Mouse (Mus musculus) forebrain, embryonic 16.5 days (tissue): ENCODE measurements around the gene Sema3b. TPM values are rescaled to one million over a fixed set of nuclear protein-coding genes. Genes with fewer than 3 reads are reported as not detected.
"Not testable (repeated sequence)": the region's sequence is repeated elsewhere in the genome, so short reads cannot be mapped to it uniquely, and the experiment has no call there.

Experiments
- ATAC-seq: fragments of 200-750 bp; cut with Nextera tagmentation; 2 replicates; pipeline ENCODE4 v1.8.0; 2017; ENCODE audit warnings: mild to moderate bottlenecking, moderate library complexity
- H3K27ac ChIP-seq: fragments of 300-500 bp; sonication (generic); 2 replicates; pipeline ENCODE4 v1.5.1; 2014; ENCODE audit warnings: low read length, control low read depth
- H3K27me3 ChIP-seq: fragments of 300-500 bp; sonication (generic); replicated peaks from 2 replicates; pipeline ENCODE4 v1.6.1; 2014; ENCODE audit warnings: low read length; ENCODE audit not compliant: control insufficient read depth, insufficient read depth
- H3K36me3 ChIP-seq: fragments of 300-500 bp; sonication (generic); 2 replicates; pipeline ENCODE4 v1.6.1; 2014; ENCODE audit not compliant: control insufficient read depth, insufficient read depth
- H3K4me1 ChIP-seq: fragments of 300-500 bp; sonication (generic); replicated peaks from 2 replicates; pipeline ENCODE4 v1.6.1; 2014; ENCODE audit warnings: low read length; ENCODE audit not compliant: control insufficient read depth, insufficient read depth
- H3K4me2 ChIP-seq: fragments of 300-500 bp; sonication (generic); 2 replicates; pipeline ENCODE4 v1.6.1; 2014; ENCODE audit warnings: mild to moderate bottlenecking, low read length, control low read depth
- H3K4me3 ChIP-seq: fragments of 300-500 bp; sonication (generic); replicated peaks from 2 replicates; pipeline ENCODE4 v1.5.1; 2014; ENCODE audit warnings: mild to moderate bottlenecking, low read length, control low read depth
- H3K9ac ChIP-seq: fragments of 300-500 bp; sonication (generic); replicated peaks from 2 replicates; pipeline ENCODE4 v1.6.1; 2014; ENCODE audit warnings: low read depth, low read length, control low read depth
- H3K9me3 ChIP-seq: fragments of 300-500 bp; sonication (generic); 2 replicates; pipeline ENCODE4 v1.6.1; 2016; ENCODE audit warnings: low read length; ENCODE audit not compliant: control insufficient read depth
- WGBS: fragments of 180-500 bp; shearing (Covaris S2); extraction: QIAGEN DNeasy Blood & Tissue Kit; methylation state at CpG from one replicate; pipeline ENCODE4 v1.1.7; 2014; 5-methylcytosine and 5-hydroxymethylcytosine counted together
- polyA plus RNA-seq: library from polyadenylated mRNA; unstranded; fragments of >200 nt; fragmentation: Nextera tagmentation; extraction: Ambion mirVana; gene quantifications from 2 replicates; pipeline ENCODE4 v1.2.1, GENCODE M21; 2015

The Sema3b gene
- polyA plus RNA-seq, 1 experiment from 2014 or later = 3.0 TPM

- peaks cover 29% of the 10 kb centered on the region for H3K4me1 ChIP-seq
- peaks cover 10% of the 10 kb centered on the region; the same call in 1 of the 2 replicates for H3K36me3 ChIP-seq
- peak within 1 kb of the TSS; percentile 92 for H3K27ac ChIP-seq
- no peak within 1 kb of the TSS for H3K4me3 ChIP-seq
- H3K9me3 ChIP-seq = no peaks in the 10 kb centered on the region
- no peak within 1 kb of the TSS for H3K4me2 ChIP-seq
- no peak for ATAC-seq
- no peaks in the 10 kb centered on the region for H3K27me3 ChIP-seq
- no peak within 1 kb of the TSS for H3K9ac ChIP-seq
- 88% methylated on average over 3 of the region's 3 CpGs for WGBS
These were observed 30.4 kb downstream of the Sema3b start, which contains the start of gene Naa80 for GRCm38 (mm10) chr9:107578587-107578986. Gene Naa80, plus strand, starts transcription at chr9:107578887.

- no peak overlapping the region for H3K4me2 ChIP-seq
- peaks cover 29% of the 10 kb centered on the region for H3K4me1 ChIP-seq
- H3K27ac ChIP-seq = no peak overlapping the region
- no peak overlapping the region for H3K4me3 ChIP-seq
- 90% methylated on average over 10 of the region's 10 CpGs for WGBS
- H3K9me3 ChIP-seq = no peaks in the 10 kb centered on the region
- no peaks in the 10 kb centered on the region for H3K27me3 ChIP-seq
- ATAC-seq = no peak
- H3K9ac ChIP-seq = no peak overlapping the region
- peaks cover 14% of the 10 kb centered on the region; the same call in 1 of the 2 replicates for H3K36me3 ChIP-seq
These were observed 31.2 kb downstream of the Sema3b start for GRCm38 (mm10) chr9:107577871-107578270.

GRCm38 (mm10) chr9:107576357-107577107 lies 32.5 kb downstream of the Sema3b start, which contains the start of gene Hyal1:
Gene Hyal1, plus strand, starts transcription at chr9:107576927.
- Histone ChIP-seq H3K4me2 (peak within 1 kb of the TSS; percentile 32; the same call in 1 of the 2 replicates), H3K9ac (0 out of 2 replicates have a peak within 1 kb of the TSS, but pooled peaks have one; percentile 27), H3K4me3 (peak within 1 kb of the TSS; percentile 17), H3K27me3 (no peaks in the 10 kb centered on the region), H3K9me3 (no peaks in the 10 kb centered on the region), H3K4me1 (peaks cover 34% of the 10 kb centered on the region), H3K36me3 (peaks cover 27% of the 10 kb centered on the region), H3K27ac (0 out of 2 replicates have a peak within 1 kb of the TSS, but pooled peaks have one; percentile 16)
- 26% methylated on average over 16 of the region's 16 CpGs for WGBS
- ATAC-seq = peak; percentile 63

GRCm38 (mm10) chr9:107575579-107576356 lies 33.3 kb downstream of the Sema3b start:
- Histone ChIP-seq H3K9ac (no peak overlapping the region), H3K36me3 (peaks cover 27% of the 10 kb centered on the region), H3K4me1 (peaks cover 35% of the 10 kb centered on the region), H3K4me2 (no peak overlapping the region), H3K27ac (no peak overlapping the region), H3K27me3 (no peaks in the 10 kb centered on the region), H3K9me3 (no peaks in the 10 kb centered on the region), H3K4me3 (no peak overlapping the region)
- WGBS = 88% methylated on average over 14 of the region's 14 CpGs
- no peak for ATAC-seq

- H3K9me3 ChIP-seq, H3K9ac ChIP-seq, ATAC-seq, H3K4me2 ChIP-seq, H3K4me3 ChIP-seq, H3K27ac ChIP-seq, H3K27me3 ChIP-seq: not testable (repeated sequence)
- H3K4me1 ChIP-seq = peaks cover 32% of the 10 kb centered on the region
- H3K36me3 ChIP-seq = peaks cover 27% of the 10 kb centered on the region
- WGBS = 80% methylated on average over 6 of the region's 6 CpGs
These were observed 35.3 kb downstream of the Sema3b start for GRCm38 (mm10) chr9:107573774-107574173.

GRCm38 (mm10) chr9:107572327-107572662 lies 36.7 kb downstream of the Sema3b start:
- Histone ChIP-seq H3K27ac (no peak overlapping the region), H3K4me2 (no peak overlapping the region), H3K4me3 (no peak overlapping the region), H3K9ac (no peak overlapping the region), H3K36me3 (peaks cover 27% of the 10 kb centered on the region), H3K27me3 (no peaks in the 10 kb centered on the region), H3K4me1 (peaks cover 41% of the 10 kb centered on the region), H3K9me3 (no peaks in the 10 kb centered on the region)
- WGBS = 92% methylated on average over 2 of the region's 2 CpGs
- no peak for ATAC-seq

GRCm38 (mm10) chr9:107571534-107572326 lies 37.3 kb downstream of the Sema3b start:
- Histone ChIP-seq H3K4me2 (no peak overlapping the region), H3K9me3 (no peaks in the 10 kb centered on the region), H3K36me3 (peaks cover 27% of the 10 kb centered on the region), H3K9ac (no peak overlapping the region), H3K27me3 (no peaks in the 10 kb centered on the region), H3K4me1 (peaks cover 38% of the 10 kb centered on the region), H3K27ac (no peak overlapping the region), H3K4me3 (no peak overlapping the region)
- no peak for ATAC-seq
- WGBS = 95% methylated on average over 22 of the region's 22 CpGs

GRCm38 (mm10) chr9:107570845-107571244 lies 38.2 kb downstream of the Sema3b start:
- peak overlapping the region; percentile 88; the same call in 1 of the 2 replicates for H3K9ac ChIP-seq
- no peak overlapping the region for H3K4me3 ChIP-seq
- H3K27ac ChIP-seq = no peak overlapping the region
- no peak for ATAC-seq
- peak overlapping the region; percentile 95 for H3K4me2 ChIP-seq
- 94% methylated on average over 21 of the region's 21 CpGs for WGBS
- H3K36me3 ChIP-seq = peaks cover 27% of the 10 kb centered on the region
- peaks cover 38% of the 10 kb centered on the region for H3K4me1 ChIP-seq
- no peaks in the 10 kb centered on the region for H3K9me3 ChIP-seq
- no peaks in the 10 kb centered on the region for H3K27me3 ChIP-seq
